Mouse (Mus musculus): ENCODE results near the gene Glt6d1.
A peak's percentile ranks its signal among the peaks of the same experiment; 100 is the strongest.
"Not testable (repeated sequence)": the region's sequence is repeated elsewhere in the genome, so short reads cannot be mapped to it uniquely, and the experiment has no call there.

Glt6d1 gene

DNA sequence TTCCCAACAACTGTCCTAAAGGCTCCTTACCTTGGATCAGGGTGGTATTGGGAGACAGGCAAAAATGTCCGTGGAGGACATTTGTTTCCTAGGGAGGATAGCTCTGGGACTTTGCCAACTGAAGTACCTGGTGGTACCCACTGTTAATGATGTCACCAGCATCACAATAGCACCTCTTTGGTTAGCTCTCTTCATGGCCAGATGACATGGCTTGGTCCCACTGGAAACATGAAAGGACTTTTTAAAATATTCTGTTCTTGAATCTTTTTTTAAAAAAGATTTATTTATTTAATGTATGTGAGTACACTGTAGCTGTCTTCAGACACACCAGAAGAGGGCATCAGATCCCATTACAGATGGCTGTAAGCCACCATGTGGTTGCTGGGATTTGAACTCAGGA, at the start of gene Glt6d1:
Glt6d1 (minus strand) TSS at position 101 of the 400 bp plus-strand sequence.
- not testable (repeated sequence) for DNase-seq (ENCODE audit: low spot score in 2 of 2)

DNA sequence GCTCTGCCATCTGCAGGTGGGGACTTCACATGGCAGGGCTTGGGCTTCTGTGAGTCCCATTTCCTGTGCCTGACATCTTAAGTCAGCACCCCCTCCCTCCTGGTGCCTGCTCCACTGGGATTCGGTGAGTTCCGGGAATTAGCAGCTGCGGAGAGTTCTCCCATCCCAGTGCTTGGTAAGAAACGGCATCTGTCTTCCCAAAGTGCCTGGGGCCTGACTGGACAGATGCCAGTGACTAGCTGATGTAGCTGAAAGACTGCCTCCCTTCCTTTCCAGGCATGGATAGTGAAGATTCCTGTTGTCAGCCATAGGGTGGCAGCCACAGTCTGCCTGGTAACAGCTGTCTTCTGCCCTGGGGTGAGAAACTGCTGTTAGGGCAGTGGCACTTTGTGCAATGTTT, 49.8 kb upstream of the Glt6d1 start:
- peak; percentile 58 to 75 for DNase-seq (ENCODE audit: low spot score in 2 of 2)

DNA sequence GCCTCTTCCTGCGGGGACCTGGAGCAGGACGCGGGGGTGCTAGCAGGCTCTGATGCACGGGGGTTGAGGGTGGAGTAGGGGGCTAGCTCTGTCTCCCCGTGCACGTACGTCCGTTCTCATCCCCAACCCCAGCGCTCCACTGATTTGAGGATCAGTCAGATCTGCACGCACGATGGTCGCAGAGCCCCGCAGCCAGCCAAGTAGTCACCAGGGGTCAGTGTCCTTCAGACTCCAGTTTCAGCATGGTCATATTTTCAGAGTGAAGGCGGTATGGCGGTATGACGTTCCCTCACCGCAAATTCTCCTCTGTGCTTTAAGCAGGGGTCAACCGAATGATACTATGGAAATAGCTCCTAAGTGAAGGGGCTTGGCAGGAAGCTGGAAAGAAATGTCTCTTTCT, 48.6 kb upstream of the Glt6d1 start:
- no peak for DNase-seq (ENCODE audit: low spot score in 2 of 2)

DNA sequence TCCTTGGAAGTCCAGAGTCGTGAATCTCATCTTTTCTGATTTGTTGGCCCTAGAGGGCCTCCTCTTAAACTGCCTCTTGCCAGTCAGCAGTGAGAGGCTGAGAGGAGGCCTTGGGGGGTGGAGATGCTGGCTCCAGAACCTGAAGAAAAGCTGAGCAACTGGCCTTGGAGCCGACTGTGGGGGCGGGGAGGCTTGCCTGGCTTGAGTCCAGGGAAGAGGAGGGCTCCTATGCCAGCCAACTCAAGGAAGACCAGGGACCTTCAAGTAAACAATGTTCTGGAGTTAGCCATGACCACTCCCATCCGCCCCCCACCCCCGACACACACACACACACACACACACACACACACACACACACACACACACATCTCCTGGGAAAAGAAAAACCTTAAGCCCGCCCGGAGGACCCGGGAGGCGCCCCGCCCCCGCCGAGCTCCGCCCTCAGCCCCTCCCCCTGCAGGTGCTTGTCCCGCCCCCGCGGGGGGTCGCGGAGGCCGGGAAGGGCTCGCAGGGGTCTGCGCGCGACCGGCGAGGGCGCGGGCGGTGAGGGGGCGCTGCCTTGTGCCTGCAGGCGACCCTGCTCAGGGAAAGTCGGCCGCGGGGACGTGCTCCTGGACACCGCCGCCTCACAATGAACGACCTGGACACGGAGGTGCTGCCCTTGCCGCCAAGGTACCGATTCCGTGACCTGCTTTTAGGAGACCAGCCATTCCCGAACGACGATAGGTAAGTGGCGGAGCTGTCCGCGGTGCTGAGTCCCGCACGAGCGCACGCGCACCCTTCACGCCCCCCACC, 47.9 kb upstream of the Glt6d1 start, which contains the start of gene Kcnt1:
Kcnt1 (plus strand) TSS at position 398 of the 795 bp plus-strand sequence.
- peak; percentile 47 to 52 for DNase-seq (ENCODE audit: low spot score in 2 of 2)

DNA sequence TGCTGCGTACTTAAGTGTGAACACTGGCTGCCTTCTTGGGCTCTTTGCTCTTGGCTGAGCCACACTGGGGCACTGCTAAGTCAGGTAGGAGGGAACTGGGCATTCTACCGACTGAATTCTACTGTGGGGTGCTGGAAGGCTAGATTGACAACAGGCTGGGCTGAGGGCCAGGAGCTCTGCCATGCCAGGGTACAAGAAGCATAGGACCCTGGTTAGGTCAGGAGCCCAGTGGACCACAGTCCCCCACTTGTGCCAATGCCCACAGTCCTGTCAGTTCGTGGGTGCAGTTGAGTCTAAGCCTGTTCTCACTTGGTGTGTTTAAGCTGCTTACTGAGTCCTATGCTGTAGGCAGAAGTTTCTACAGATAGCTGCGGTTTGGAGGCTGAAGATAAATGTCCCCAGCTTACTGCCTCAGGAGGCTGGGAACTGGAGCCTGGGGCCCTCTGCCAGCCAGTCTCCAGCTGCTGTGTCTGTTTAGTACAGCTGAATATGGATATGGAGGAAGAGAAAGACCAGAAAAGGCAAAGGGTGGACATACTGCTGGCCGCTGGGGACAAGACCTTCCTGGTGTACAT, 47.1 kb upstream of the Glt6d1 start:
- DNase-seq (ENCODE audit: low spot score in 2 of 2): peak; percentile 25 to 60

DNA sequence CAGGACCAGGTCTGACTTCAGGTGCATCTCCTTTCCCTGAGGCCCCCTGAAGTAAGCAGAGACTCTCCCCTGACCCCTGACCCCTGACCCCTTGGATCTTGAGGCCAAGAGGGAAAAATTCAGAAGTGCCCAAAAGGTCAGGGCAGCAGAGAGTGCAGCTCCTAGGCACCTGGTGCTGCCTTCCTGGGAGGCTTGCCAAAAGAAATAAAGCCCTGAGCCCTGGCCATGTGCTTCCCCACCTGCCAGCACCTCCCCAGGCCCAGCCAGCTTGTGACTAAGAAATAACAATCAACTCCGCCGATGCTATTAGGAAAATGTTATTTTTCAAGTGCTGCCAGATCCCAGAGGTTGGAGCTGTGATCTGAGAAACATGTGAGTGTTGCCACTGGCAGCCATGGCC, 46.4 kb upstream of the Glt6d1 start:
- no peak for DNase-seq (ENCODE audit: low spot score in 2 of 2)

DNA sequence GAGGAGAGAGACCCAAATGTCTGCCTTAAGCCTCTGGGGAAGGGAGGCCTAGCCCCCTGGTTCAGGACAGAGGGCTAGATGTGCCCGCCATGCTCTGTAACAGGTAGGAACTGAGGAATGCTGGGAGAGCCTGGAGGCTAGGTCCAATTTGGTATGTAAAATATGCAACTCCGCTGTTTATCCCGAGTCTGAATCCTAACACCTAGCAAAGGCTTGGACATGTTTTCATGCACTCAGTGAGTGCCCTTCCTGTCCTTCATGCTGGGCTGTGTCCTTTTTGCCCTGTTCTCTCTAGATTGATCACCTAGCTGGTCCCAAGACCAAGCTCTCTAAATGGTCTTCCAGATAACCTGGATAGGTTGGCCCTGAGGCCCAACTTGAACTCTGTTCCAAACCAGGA, 44.2 kb upstream of the Glt6d1 start:
- no peak for DNase-seq (ENCODE audit: low spot score in 2 of 2)

DNA sequence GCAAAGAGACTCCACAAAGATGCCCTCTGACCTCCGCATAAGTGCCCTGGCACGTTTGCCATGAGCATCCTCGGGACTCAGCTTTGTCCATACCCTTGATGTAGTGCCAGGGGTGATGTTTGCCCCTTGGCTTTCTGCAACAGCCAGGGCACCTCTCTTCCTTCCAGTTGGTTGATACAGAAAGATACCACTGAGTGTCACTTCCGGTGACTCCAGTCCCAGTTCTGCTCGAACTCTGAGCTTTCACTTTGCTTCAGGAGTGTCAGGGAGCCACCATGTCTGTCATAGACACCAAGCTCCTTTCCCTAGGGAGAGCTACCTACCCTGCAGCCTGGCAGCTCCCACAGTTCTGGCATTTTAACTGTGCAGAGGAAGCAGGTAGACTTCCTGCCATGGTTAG, 38.4 kb upstream of the Glt6d1 start:
- no peak for DNase-seq (ENCODE audit: low spot score in 2 of 2)

DNA sequence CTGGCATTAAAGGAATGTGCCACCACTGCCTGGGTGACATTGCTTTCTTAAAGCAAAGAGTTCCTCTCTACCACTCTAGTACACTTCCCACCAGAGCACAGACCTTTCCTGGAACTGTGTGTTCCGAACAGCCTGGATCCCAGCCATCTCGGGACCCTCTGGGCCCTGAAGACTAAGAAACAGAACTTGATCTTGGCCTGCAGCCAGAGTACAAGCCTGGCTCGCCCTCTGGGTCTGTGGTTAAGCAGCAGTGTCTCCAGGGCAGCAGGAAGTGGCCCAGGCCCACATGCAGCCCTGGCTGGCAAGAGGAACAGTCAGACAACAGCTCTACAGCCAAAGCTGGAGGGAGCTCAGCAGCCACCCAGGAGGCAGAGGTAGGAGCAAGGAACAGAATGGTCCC, 37.0 kb upstream of the Glt6d1 start:
- peak; percentile 54 to 81 for DNase-seq (ENCODE audit: low spot score in 2 of 2)

DNA sequence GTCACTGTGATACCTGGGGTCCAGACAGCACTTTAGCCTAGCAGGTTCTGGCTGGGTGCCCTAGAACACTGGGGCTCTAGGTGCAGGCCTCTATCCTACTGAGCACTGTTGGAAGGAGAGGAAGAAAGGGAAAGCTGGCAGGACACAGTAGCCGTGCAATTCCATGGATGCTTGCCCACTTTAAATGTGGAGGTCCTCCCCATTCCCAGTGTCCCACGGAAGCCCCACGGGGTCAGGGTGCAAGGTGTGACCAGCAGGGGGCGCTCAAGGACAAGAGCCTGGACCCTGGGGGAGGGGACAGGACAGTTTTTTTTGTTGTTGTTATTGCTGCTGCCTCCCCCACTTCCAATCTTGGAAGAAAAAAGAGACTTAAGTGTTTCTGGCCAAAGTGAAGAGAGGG, 34.7 kb upstream of the Glt6d1 start:
- no peak for DNase-seq (ENCODE audit: low spot score in 2 of 2)

DNA sequence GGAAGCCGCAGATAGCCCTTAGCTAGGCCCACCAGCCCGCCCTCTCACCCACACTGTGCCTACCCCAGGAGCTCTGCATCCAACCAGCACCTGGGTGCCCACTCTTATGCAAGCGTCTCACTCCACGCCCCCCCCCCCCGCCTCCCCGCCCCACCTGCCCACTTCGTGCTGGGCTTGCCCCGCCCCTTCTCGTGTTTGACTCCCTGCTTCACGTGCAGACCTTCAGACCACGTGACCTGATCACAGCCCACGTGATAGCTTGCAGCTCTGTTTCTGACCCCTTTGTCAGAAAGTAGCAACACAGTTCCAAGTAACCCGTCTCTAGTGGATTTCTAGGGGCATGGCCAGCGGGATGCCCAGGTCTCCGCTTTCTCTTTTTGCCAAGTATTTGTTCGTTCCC, 31.6 kb upstream of the Glt6d1 start, which contains the start of gene Sohlh1:
Sohlh1 (minus strand) TSS at position 23 of the 400 bp plus-strand sequence.
- no peak for DNase-seq (ENCODE audit: low spot score in 2 of 2)

DNA sequence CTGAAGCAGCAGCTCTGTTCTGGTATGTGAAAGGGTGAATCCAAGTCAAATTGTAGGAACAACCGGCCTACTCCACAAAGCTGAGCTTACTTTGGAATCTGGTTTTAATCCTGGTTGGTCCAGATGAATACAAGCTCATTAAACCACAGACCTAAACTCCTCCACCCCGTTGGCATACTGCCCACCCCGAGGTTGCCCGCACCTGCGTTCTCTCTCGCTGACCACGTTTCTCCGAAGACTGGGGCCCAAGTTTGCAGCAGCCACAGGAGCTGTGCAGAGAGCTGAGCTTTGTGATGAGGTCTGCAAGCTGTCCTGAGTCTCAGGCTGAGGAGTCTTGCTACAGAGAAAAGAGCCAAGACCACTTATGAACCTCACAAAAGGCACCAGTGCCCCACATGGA, 30.9 kb upstream of the Glt6d1 start:
- no peak for DNase-seq (ENCODE audit: low spot score in 2 of 2)

DNA sequence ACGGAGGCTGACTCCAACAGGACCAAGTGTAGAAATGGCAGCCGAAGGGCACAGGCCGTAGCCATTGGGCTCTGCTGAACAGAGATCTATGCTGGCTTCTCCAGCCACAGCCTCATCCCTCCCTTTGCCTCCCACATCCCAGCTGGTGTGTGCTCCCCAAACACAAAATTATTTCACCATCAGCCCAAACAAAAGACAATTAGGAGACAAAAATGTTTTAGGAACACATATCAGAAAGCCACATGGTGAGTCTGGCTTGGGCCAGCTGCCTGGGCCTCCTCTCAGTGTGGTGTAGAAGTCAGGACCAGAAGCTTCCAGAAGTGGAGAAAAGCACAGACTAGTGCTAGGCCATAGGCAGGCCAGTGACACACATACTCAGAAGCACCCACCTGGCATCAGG, 28.4 kb upstream of the Glt6d1 start:
- DNase-seq (ENCODE audit: low spot score in 2 of 2): no peak

DNA sequence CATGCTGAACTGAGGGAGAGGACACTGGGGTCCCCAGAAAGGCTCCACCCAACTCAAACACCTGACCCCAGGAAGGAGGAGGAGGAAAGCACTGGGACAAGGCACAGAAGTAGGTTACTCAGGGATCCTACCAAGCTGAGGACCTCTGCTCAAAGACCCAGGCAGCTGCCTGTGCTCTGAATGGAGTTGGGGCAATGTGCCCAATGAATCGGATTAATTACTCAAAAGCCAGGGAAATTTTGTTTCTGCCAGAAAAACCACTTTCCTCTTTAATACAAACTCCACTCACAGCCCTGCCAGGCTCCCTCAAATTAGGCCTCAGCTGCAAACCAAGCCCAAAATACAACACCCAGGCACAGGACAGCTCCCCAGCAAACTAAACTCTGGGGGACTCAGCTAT, 27.1 kb upstream of the Glt6d1 start:
- DNase-seq (ENCODE audit: low spot score in 2 of 2): no peak

DNA sequence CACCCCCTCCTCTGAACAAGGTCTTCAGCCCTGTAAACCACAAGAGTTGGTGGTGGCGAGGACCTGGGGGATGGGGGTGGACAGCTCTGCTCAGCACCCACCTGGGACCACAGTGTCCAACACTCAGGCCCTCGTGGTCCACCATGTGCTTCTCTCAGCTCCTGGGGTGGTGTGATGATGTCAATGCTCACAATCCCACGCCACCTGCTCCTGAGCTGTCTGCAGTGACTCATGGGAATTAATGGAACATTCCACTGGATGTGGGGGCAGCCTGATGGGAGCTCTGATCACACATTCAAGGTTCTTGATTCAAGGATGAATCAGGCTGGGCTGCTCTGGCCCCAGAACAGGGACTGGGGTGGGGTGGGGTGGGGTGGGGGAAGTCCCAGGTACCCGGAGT, 26.5 kb upstream of the Glt6d1 start:
- no peak for DNase-seq (ENCODE audit: low spot score in 2 of 2)

DNA sequence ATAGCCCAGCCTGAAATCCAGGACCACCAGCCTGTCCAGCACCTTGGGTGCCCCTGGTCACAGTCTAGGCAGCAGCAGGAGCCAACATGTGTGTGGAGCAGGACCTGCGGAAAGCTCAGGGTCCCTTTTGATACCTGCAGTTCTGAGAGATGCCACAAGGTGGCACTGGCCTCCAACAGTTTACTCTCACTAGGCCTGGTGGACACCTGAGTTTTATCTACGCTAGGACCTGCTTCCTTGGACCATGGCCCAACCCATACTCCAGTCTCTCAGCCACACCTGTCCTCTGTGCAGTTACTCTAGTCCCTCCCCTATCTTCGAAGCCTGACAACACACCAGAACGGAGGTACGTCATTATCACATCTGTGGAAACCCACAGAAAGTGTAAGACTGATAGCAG, 20.6 kb upstream of the Glt6d1 start:
- peak in 1 of 2 experiments; percentile 72 for DNase-seq (ENCODE audit: low spot score in 2 of 2)

DNA sequence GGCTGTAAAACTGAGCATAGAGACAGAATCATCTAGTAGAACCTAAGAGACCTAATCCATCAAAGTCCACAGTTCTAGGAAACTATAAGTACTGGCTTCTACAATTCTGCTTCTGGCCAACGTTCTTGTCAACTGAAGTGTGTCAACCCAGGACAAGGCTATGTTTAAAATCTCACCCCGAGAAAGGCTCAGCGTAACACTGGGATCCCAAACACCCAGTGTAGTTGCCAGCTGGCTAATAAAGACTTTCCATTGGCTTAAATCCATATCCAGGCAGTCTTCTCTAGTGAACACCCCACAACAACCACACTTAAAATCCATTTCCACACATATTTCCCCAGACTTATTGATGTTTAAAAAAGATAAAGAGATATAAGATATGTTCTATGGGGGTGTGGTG, 15.1 kb upstream of the Glt6d1 start:
- no peak for DNase-seq (ENCODE audit: low spot score in 2 of 2)

DNA sequence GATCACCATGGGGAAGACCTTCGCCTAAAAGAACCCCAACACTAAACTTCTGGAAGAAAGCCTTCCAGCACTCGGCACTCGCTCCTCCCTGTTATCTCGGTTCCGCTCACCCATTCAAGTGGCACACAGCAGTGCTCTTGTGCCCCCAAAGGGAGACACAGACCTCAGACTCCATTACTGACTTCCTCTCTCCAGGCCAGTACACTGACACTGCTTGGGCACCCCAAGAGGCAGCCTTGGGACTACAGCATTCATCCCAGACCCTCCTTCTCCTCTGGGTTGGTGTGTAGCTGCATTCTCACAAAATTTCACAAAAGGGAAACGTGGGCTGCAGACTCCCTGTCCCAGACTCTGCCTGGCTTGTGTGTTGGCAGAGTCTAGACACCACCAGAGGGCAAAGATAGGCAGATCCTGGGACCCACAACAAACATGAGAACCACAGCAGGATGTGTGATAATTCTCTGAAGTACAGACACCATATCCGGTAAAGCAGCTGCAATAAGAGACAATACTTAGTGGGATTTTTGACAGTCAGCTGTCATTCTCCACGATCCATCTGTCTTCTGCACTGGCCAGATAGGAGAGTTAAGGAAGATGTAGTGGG, 12.8 kb upstream of the Glt6d1 start:
- no peak for DNase-seq (ENCODE audit: low spot score in 2 of 2)

DNA sequence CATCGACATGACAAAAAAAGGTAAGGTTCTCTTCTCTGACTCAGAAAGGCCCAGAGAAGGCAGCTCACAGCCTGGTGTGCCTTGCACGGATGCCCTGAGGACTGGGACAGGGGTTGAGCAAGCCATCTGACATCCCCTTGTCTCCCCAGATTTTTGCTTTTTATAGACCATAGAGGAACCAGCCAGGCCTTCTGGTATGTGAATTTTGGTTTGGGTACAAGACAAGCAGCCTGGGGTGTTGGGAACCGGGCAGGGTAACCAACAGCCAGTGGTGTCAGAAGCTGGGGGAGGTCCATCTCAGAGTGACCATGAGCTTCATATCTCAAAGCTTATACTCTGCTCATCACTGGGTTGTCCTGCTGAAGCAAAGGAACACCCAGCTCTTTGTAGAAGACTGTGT, 9.1 kb upstream of the Glt6d1 start:
- no peak for DNase-seq (ENCODE audit: low spot score in 2 of 2)

DNA sequence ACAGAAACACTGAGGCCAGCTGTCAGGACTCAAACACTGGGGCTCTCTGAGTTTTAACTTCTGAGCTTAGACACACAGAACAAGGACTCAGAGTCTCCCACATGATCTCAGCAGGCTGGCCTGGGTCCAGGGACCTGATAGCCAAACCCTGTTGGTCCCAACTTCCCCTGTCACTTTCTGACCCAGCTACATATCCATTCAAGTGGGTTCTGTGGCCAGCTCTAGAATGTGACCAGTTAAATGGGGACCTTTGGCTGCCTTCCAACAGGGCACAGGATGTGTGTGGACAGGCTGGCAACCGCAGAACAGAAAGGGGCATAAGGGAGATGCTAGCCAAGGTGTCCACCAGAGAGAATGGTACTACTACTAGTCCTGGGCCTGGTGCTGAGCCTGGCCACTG, 7.2 kb upstream of the Glt6d1 start, which contains the start of gene Lcn9:
Lcn9 (plus strand) TSS at position 348 of the 400 bp plus-strand sequence.
- no peak for DNase-seq (ENCODE audit: low spot score in 2 of 2)

DNA sequence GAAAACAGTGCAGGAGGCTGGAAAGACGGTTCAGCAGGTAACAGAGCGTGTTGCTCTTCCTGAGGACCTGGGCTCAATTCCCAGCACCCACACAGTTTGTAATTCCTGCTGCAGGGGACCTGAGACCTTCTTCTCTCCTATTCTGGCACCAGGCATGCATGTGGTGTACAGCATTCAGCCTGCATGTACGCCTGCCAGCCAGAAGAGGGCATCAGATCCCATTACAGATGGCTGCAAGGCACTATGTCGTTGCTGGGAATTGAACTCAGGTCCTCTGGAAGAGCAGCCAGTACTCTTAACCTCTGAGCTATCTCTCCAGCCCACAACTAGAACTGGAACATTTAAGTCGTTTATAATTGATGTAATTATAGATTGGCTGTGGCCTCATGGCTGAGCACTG, 2.3 kb downstream of the Glt6d1 start:
- DNase-seq (ENCODE audit: low spot score in 2 of 2): no peak

DNA sequence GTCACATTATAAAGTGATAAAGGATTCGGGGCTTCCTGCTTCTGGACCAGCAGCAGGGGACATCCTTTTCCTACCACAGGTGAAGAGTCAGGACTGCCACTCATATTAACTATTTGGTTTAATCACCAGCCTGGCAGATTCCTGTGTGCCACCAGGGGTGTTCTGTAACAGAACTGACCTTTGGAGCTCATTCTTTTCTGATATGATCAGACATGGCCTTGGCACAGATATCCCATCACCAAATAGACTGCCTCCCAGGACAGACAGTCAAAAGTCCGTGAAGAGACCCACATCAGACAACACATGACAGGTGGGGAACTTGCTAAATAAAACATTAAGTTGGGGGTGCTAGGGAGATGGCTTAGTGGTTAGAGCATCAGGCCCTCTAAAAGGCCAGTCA, 3.9 kb downstream of the Glt6d1 start:
- DNase-seq (ENCODE audit: low spot score in 2 of 2): no peak

DNA sequence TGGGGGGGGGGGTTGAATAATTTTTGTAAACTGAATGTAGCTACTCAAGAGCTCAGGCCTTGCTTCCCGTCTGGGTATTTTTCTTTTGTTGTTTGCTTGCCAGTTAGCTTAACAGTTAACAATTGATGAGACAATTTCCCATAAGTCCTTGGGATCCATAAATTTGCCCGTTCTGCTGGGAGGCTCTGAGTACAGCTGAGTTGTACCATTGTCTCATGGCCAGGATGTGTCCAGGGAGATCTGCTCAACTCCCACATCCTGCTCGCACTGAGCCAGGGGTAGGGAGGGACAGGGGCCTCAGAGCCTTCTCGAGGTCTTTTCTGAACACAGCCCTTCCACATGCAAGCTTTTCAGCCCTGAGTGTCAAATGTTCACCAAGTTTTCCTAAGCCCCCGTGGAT, 17.6 kb downstream of the Glt6d1 start:
- no peak for DNase-seq (ENCODE audit: low spot score in 2 of 2)

All from frontal cortex, postnatal 10 days (tissue).